Mouse (Mus musculus) gastrocnemius, postnatal 25 days (tissue): ENCODE results near the gene Cadm1. TPM values are rescaled to one million over a fixed set of nuclear protein-coding genes. Genes with fewer than 3 reads are reported as not detected.

Experiments
- DNase-seq: peaks from one replicate; pipeline ENCODE4 v3.0.0; 2022
- total RNA-seq, 2 experiments: library from RNA; stranded (reverse); gene quantifications; 1 replicate in 1 of 2; 2 replicates in 1 of 2; pipeline ENCODE4 v1.2.3; 2021

The Cadm1 gene
- total RNA-seq, 2 experiments from 2014 or later, result 1.7 to 2.5 TPM

DNA sequence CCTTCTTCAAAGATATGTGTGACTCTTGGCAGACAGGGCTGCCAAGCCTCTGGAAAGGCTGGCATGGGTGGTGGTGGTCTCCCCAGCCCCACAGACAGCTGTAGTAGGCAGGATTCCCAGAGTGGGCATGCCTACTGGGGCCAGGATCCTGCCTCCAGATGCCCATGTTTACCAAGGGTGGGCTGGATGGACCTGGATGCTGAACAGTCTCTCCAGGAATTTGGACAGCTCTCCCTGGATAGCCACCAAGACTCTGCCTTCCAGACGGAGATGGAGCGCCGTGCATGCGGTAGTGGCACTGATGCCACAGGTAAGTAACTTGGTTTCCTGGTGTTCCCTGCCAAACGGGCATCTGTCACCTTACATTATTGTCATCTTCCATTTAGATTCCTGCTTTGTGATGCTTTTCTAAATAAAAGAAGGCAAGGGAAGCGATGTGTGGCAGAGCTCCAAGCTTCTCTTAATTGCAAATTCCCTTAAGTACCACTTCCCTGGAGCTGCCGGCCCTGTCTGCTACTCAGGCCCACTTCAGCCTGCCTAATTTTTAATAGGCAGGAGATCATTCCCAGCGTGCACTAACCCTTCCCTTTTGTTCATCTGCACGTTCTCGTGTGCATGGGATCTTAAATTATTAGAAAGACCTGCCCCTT is 346.7 kb downstream of the Cadm1 start:
- no peak for DNase-seq

DNA sequence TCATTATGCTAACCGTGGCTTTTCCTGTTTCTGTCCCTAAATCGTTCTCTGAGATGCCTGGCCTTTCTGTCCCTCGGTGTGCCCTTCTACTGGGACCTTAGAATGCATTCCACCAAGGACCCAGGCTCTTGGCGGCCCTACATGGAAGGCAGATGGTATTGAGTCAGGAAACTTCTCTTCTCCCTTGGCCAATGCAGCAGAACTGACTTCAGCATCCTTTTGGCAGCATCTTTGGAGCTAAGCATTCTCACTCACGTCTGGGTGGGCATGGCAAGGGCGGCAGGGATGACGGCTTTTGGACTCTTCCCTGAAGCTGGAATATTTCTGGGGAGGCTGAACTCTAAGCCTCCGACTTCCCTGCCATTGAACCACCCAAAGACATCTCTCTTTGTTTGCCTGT is 350.2 kb downstream of the Cadm1 start:
- DNase-seq, result no peak

DNA sequence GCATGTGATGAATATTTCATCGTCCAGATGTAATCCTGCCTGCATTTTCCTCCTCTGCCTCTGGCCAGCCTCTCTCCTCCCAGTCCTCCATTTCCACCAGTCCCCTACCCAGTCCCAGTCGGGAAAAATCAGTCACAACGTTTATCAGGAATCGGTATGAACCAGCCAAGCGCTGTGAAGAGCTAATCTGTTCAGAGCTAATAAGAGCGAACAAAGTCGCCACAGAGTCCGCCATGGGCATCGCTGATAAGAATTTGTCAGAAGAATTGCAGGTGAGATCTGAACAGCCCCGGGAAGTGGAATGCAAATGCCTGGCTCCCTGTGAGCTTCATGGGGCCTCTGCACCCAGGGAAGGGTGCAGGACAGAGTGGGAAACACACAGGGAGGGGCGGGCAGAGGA is 352.4 kb downstream of the Cadm1 start:
- no peak for DNase-seq

DNA sequence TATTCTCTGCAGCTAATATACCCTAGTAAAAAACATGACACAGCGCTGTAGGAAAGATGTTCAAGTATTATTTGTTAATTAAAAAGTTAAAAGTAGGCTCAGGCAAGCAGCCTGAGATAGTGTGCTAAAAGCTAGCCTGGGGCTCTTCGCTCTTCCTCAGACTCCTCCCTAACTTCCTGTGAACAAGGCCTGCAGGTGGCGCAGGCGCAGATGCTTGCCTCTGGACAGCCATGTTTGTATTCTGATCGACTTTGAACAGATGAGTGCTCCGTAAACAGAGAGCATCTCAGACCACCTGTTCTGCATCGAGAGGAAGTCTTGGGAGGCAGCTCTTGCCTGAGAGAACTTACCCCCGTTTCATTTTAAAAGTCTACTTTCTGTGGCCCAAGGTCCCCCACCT is 361.7 kb downstream of the Cadm1 start:
- no peak for DNase-seq

DNA sequence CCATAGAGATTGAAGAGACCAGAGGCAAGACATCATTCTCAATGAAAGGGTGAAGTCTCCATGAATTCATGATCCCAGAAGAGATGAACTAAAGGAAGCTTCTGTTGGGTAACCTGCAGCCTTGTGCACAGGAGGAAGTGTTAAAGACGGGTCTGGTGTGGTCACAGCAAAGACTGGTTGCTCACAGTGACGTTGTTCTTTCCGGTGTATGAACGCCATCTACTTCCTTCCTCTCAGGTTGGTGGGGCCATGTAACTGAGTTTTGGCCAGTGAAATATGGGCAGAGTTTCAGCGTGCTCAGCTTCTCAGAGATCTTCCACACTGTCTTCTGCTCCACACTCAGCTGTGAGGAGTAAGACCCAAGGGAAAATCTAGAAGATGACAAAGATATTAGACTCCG is 363.0 kb downstream of the Cadm1 start:
- DNase-seq, result no peak

DNA sequence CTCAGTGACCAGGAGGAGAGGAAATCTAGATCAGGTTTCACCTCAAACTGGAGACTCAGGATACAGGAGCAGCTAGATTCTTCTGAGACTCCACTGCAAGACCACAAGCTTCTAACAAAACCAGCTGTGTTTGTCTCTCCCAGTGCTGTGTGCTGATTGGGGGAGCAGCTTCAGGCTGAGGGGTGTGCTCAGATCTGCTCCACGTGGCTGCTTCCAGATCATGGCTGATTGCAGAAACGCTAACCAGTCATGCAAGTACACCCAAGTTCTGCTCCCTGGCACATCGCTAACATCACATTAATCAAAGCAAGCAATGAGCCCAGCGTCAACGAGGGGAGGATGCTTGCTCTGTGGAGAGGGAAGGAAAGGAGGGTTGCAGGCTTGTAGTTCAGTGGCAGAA is 364.1 kb downstream of the Cadm1 start:
- DNase-seq, result no peak

DNA sequence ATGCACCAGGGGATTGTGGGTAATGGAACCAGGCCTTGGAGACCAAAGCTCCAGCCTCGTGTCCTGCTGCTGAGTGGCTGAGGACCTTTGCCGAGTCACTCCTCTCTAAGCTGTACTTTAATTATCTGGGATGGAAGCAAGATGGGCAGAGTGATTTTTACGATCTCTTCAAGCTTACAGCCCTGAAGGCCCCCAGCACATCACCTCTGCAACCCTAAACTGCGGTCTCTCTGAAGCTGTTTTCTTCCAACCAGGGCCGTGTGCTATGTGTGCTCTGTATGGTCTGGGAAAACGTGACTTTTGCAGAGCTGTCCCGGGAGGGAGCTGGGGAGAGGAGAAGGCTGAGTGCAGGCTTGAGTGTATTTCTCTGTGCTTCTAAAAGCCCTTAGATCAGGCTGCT is 364.7 kb downstream of the Cadm1 start:
- no peak for DNase-seq

DNA sequence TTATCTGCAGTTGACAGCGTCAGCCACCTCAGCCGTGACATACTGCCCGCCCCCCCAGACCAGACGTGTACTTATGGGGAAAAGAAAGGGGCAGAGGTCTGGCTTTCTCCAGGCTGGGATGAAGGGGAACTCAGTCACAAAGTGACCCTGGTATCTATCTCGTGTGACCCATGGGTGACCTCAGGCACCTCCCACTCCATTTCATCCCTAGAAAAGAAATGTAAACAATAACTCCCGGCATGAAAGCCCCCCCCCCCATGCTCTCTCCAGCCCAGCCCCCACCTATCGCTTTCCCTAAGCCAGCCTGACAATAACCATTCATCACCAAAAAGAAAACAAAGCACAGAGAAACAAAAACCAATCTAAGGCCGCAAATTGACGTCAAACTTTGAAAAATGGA is 365.1 kb downstream of the Cadm1 start:
- no peak for DNase-seq

DNA sequence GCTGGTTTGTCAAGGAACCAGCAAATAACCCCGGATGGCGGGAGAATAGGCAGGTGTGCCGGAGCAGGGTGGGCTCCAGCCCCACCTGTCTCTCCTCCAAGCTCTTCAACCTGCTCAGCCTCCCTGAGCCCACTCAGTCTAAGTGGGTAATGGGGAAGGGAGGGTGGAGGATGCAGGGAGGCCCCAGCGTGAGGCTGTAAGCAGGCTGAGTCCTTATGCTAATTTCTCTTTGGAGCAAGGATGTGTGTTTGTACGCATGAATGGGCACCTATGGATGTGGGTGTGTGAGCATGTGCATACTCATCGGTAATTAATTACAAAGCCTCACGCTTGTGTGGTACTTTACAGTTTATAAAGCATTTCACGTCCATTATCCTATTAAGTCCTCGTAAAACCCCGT is 370.8 kb downstream of the Cadm1 start:
- no peak for DNase-seq

DNA sequence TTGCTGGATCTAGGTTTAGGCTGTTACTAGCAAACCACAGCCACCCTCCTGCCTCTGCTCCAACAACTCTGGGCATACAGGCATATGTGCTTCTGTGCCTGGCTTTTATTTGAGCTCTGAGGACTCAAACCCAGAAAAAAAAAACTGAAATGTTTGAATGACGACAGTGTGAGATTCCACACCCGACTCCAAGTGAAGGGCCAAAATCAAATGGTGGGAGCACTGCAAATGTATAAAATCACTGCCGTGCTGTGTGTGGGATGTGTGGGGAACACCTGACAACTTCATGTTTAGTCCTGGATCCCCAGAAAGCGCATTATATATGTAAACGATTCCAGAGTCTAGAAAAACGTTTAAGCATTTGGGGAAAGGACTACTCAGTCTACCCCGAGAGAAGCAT is 373.7 kb downstream of the Cadm1 start:
- DNase-seq, result no peak

DNA sequence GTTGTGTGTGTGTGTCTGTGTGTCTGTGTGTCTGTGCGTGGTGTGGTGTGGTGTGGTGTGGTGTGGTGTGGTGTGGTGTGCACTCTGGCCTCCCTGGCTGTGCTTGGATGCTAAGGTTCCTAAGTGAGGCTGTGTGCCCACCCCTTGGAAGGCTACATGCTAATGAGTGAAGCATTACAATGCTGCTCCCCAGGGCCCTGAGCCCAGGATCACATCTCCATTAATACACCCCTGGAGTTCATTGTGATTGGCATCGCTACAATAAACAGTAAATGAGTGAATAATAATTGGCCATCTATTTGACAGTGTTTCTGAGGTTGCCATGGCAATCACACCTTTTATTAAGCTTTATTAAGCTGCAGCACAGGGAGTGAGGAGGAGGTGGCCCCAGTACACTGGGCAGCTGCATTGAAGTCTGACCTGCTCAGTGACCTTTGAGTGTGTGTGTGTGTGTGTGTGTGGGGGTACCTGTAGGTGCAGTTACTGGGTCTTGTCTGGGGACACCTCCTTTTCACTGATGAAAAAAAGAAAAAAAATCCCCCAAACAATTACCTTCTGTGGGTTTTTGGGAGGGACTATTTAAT is 374.5 kb downstream of the Cadm1 start:
- DNase-seq, result no peak

DNA sequence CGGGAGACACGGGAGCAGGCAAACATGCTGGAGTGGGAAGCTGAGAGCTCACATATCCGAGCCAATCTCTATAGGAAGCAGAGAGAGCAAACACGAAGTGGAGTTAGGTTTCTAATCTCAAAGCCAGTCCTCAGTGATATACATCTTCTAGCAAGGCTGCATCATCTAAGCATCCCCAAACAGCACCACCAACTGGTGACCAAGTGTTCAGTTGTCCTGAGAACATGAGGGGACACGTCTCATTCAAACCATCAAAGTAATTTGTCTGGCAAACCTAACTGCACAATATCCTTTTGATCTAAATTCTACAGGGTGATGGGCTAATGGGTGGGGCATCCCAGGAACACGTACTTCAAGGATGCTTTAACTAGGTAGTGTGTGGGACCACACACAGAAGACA is 376.5 kb downstream of the Cadm1 start:
- no peak for DNase-seq
